Comparison of ENCODE assay signal across 8 mouse cellular contexts in the genomic region with DNA sequence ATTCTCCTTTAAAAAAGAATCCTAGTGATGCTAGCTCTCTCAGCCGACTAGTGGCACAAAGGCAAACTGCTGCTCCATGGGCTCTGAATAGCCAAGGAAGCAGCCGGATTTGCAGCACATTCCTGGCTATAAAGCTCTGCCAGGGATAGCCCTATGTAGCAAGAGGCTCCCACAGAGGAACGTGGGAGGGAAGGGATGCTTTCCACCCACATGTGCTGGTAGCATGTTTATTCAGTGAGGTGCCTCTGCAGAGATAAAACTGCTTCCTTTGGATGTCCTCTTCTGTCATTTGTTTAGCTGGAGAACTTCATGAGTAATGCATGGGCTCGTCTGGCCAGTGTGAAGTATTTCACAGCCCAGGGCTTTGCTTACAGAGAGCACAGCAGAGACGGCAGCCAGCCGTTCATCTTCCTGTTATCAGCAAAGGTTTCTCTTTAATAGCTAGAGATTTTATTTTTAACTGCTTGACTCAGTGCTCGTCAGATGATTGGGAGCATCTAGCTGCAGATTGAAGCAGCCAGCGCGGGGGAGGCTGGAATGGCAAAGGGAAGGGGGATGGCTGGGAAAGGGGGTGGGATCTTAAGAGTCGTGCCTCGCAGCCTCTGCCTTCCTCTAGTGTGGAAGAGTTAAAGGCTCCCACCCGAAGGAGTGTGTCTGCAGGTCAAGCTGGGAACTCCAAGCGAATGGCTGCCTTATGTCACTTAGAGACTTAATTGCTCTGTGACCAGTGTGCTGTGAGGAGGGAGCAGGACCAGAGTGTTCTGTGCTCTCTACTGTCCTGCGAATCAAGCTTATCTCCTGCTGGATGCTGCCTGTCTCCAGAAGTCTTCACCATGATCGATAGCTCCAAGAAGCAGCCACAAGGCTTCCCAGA.
DNase-seq lines count a peak whose midpoint lies in the region; ATAC-seq lines count a peak whose summit lies in the region.

No protein-coding gene starts in this region.

- H3K9ac ChIP-seq in intestine, embryonic 14.5 days (ENCODE audit: low read length), result no peak overlapping the region

- H3K4me3 ChIP-seq in intestine, embryonic 14.5 days (ENCODE audit: low read depth, low read length), result peak overlapping the region; percentile 21

- ATAC-seq in intestine, embryonic 14.5 days (replicated peaks; ENCODE audit: low FRiP score, low TSS enrichment, low read depth), result peak; percentile 79

- 6% methylated on average over 15 of the region's 15 CpGs for WGBS in intestine, embryonic 14.5 days

- peak overlapping the region; percentile 48 for H3K4me2 ChIP-seq in intestine, embryonic 14.5 days (ENCODE audit: low read length)

- H3K27me3 ChIP-seq in intestine, embryonic 14.5 days (replicated peaks; ENCODE audit: control insufficient read depth, insufficient read depth, low read length), result no peaks in the 10 kb centered on the region

- DNase-seq in adipocyte (ENCODE audit: low spot score), result peak; percentile 85
- DNase-seq in embryo, embryonic 10.5 days (ENCODE audit: low spot score), result peak; percentile 83
- DNase-seq in gastrocnemius, postnatal 10 days, result peak; percentile 60
- peak; percentile 79 for DNase-seq in intestine, embryonic 14.5 days (ENCODE audit: low spot score)
- peak; percentile 71 to 87 for DNase-seq in left cerebral cortex, adult 8-10 months (ENCODE audit: low spot score in 2 of 2)
- peak; percentile 84 for DNase-seq in lung, postnatal 36 days
- peak; percentile 82 to 89 for DNase-seq in right cerebral cortex, postnatal 36 days (ENCODE audit: low spot score in 2 of 2)
- DNase-seq in thymus, postnatal 4 days, result no peak

- peak overlapping the region; percentile 60 for H3K27ac ChIP-seq in intestine, embryonic 14.5 days (ENCODE audit: low read depth)

- H3K36me3 ChIP-seq in intestine, embryonic 14.5 days (ENCODE audit: control insufficient read depth, insufficient read depth, low read length), result no peaks in the 10 kb centered on the region

- no peaks in the 10 kb centered on the region for H3K9me3 ChIP-seq in intestine, embryonic 14.5 days (ENCODE audit: control insufficient read depth, low read length)

- peaks cover 34% of the 10 kb centered on the region for H3K4me1 ChIP-seq in intestine, embryonic 14.5 days (replicated peaks; ENCODE audit: control insufficient read depth, insufficient read depth, low read length)
